Mouse (Mus musculus): ENCODE results near the gene Ptpn3. TPM values are rescaled to one million over a fixed set of nuclear protein-coding genes. Genes with fewer than 3 reads are reported as not detected.

Ptpn3 gene
- total and polyA plus RNA-seq, 3 experiments: 0.08 to 0.14 (median 0.09) TPM

- no peak for DNase-seq (ENCODE audit: extremely low read depth)
- no peaks in the 10 kb centered on the region for H3K36me3 ChIP-seq (replicated peaks in 1 of 2; ENCODE audit: control insufficient read depth in 1 of 2, insufficient read depth in 1 of 2, low read length in 1 of 2)
- no peak overlapping the region for H3K4me3 ChIP-seq (replicated peaks in 1 of 3; ENCODE audit: low read depth in 2 of 3, low read length in 2 of 3, poor library complexity in 1 of 3)
- no peak overlapping the region for H3K27ac ChIP-seq (ENCODE audit: insufficient read depth, low read depth)
- dilution Hi-C loops (cut with MboI; ENCODE audit: extremely low pct_ligation_motif_present, extremely low pct_unique_long_range_greater_than_20kb, low sequenced_read_pairs): no loop called here
- no peak overlapping the region for H3K9ac ChIP-seq (ENCODE audit: insufficient read depth, low read depth)
- H3K4me2 ChIP-seq (ENCODE audit: insufficient read depth, low read depth, poor library complexity, severe bottlenecking): no peak overlapping the region
- H3K4me1 ChIP-seq (ENCODE audit: control insufficient read depth in 1 of 2, insufficient read depth in 2 of 2): no peaks in the 10 kb centered on the region
- H3K9me3 ChIP-seq (replicated peaks; ENCODE audit: low read length): no peaks in the 10 kb centered on the region
- no peak for TF ChIP-seq EP300 (IDR thresholded peaks at IDR 0.05; ENCODE audit: low read length)
- no peak for TF ChIP-seq USF1 (IDR thresholded peaks at IDR 0.05; ENCODE audit: low read depth, low read length)
- no peak for TF ChIP-seq ELF1 (IDR thresholded peaks at IDR 0.05; ENCODE audit: low read depth, low read length)
- no peak for TF ChIP-seq JUN (IDR thresholded peaks at IDR 0.05; ENCODE audit: insufficient read depth, low read depth, low read length)
- TF ChIP-seq ZNF384 (IDR thresholded peaks at IDR 0.05; ENCODE audit: low read depth, low read length): no peak
- TF ChIP-seq HCFC1 (IDR thresholded peaks at IDR 0.05; ENCODE audit: low read depth, low read length): no peak
- no peak for TF ChIP-seq POLR2AphosphoS2 (IDR thresholded peaks at IDR 0.05; ENCODE audit: low read depth, low read length)
- TF ChIP-seq MAX (IDR thresholded peaks at IDR 0.05; ENCODE audit: low read length): no peak
- no peak for TF ChIP-seq RAD21 (IDR thresholded peaks at IDR 0.05; ENCODE audit: low read depth, low read length)
- TF ChIP-seq CHD2 (IDR thresholded peaks at IDR 0.05; ENCODE audit: low read length): no peak
- no peak for TF ChIP-seq TCF12 (IDR thresholded peaks at IDR 0.05; ENCODE audit: low read depth, low read length)
- no peak for TF ChIP-seq TBP (conservative IDR thresholded peaks at IDR 0.05; ENCODE audit: low read depth, low read length)
- in situ Hi-C loops (cut with MboI; ENCODE audit: low pct_ligation_motif_present, low pct_unique_long_range_greater_than_20kb, low sequenced_read_pairs): no loop called here
- no peaks in the 10 kb centered on the region for H3K27me3 ChIP-seq (replicated peaks)
- H3K79me2 ChIP-seq (replicated peaks; ENCODE audit: control insufficient read depth, extremely low read depth, insufficient read depth, poor library complexity, severe bottlenecking): no peaks in the 10 kb centered on the region
These were observed 42.4 kb upstream of the Ptpn3 start for GRCm38 (mm10) chr4:57343996-57344395.

- Histone ChIP-seq H3K4me1 (ENCODE audit: control insufficient read depth in 1 of 2, insufficient read depth in 2 of 2) (peaks cover 0 to 14% of the 10 kb centered on the region in 2 experiments; a peak in 2 of 4 replicates), H3K4me3 (replicated peaks in 1 of 3; ENCODE audit: low read depth in 2 of 3, low read length in 2 of 3, poor library complexity in 1 of 3) (no peak overlapping the region), H3K4me2 (ENCODE audit: insufficient read depth, low read depth, poor library complexity, severe bottlenecking) (no peak overlapping the region), H3K9me3 (replicated peaks; ENCODE audit: low read length) (no peaks in the 10 kb centered on the region), H3K27ac (ENCODE audit: insufficient read depth, low read depth) (no peak overlapping the region), H3K36me3 (replicated peaks in 1 of 2; ENCODE audit: control insufficient read depth in 1 of 2, insufficient read depth in 1 of 2, low read length in 1 of 2) (no peaks in the 10 kb centered on the region), H3K27me3 (replicated peaks) (no peaks in the 10 kb centered on the region), H3K9ac (ENCODE audit: insufficient read depth, low read depth) (no peak overlapping the region), H3K79me2 (replicated peaks; ENCODE audit: control insufficient read depth, extremely low read depth, insufficient read depth, poor library complexity, severe bottlenecking) (no peaks in the 10 kb centered on the region)
- in situ Hi-C loops (cut with MboI; ENCODE audit: low pct_ligation_motif_present, low pct_unique_long_range_greater_than_20kb, low sequenced_read_pairs) (no loop called here), dilution Hi-C loops (cut with MboI; ENCODE audit: extremely low pct_ligation_motif_present, extremely low pct_unique_long_range_greater_than_20kb, low sequenced_read_pairs) (no loop called here)
- no peak for DNase-seq (ENCODE audit: extremely low read depth)
- TF ChIP-seq BHLHE40 (IDR thresholded peaks at IDR 0.05; ENCODE audit: low read depth, low read length) (no peak), ELF1 (IDR thresholded peaks at IDR 0.05; ENCODE audit: low read depth, low read length) (no peak), USF1 (IDR thresholded peaks at IDR 0.05; ENCODE audit: low read depth, low read length) (no peak), MYC (IDR thresholded peaks at IDR 0.05; ENCODE audit: low read depth, low read length) (no peak), PAX5 (IDR thresholded peaks at IDR 0.05; ENCODE audit: low read length) (no peak), CTCF (conservative IDR thresholded peaks at IDR 0.05 in 1 of 2, IDR thresholded peaks at IDR 0.05 in 1 of 2; ENCODE audit: low read depth in 2 of 2, low read length in 2 of 2) (no peak), POLR2A (IDR thresholded peaks at IDR 0.05; ENCODE audit: low read depth, low read length) (no peak), MAZ (IDR thresholded peaks at IDR 0.05; ENCODE audit: low read depth, low read length) (no peak), ZNF384 (IDR thresholded peaks at IDR 0.05; ENCODE audit: low read depth, low read length) (no peak), EP300 (IDR thresholded peaks at IDR 0.05; ENCODE audit: low read length) (no peak)
These were observed 37.3 kb upstream of the Ptpn3 start for GRCm38 (mm10) chr4:57338923-57339322.
